Mouse (Mus musculus) MEL (cell line): ENCODE measurements around the gene Kcnn1. TPM values are rescaled to one million over a fixed set of nuclear protein-coding genes. Genes with fewer than 3 reads are reported as not detected.

Experiments used
- DNase-seq: peaks from one replicate; pipeline ENCODE4 v3.0.0; 2011; ENCODE audit warnings: low read depth, low spot score
- H3K27ac ChIP-seq: 2 replicates; pipeline ENCODE4 v1.5.1; 2012; ENCODE audit warnings: low read depth, mild to moderate bottlenecking, control low read depth, low read length, moderate library complexity; ENCODE audit not compliant: control insufficient read depth
- H3K27me3 ChIP-seq, 2 experiments: fragments of 150-350 bp in 1 of 2; sonication (generic) in 1 of 2; 2 replicates each; pipeline ENCODE4 v1.6.1; 2012; ENCODE audit warnings: low read length in 2 of 2, mild to moderate bottlenecking in 2 of 2, improper control_type of control experiment in 1 of 2, moderate library complexity in 1 of 2; ENCODE audit not compliant: insufficient read depth in 2 of 2, control insufficient read depth in 1 of 2
- H3K36me3 ChIP-seq, 2 experiments: 2 replicates each; pipeline ENCODE4 v1.6.1; 2012 to 2014; ENCODE audit warnings: low read length in 2 of 2, improper control_type of control experiment in 1 of 2, inconsistent platforms in 1 of 2, mild to moderate bottlenecking in 1 of 2; ENCODE audit not compliant: insufficient read depth in 2 of 2, control insufficient read depth in 1 of 2
- H3K4me1 ChIP-seq, 2 experiments: fragments of 150-350 bp in 1 of 2; sonication (generic) in 1 of 2; 2 replicates each; pipeline ENCODE4 v1.6.1; 2012; ENCODE audit warnings: low read length in 2 of 2, improper control_type of control experiment in 1 of 2, mild to moderate bottlenecking in 1 of 2; ENCODE audit not compliant: insufficient read depth in 2 of 2, control insufficient read depth in 1 of 2
- H3K4me3 ChIP-seq, 2 experiments: fragments of 150-350 bp in 1 of 2; sonication (generic) in 1 of 2; 2 replicates each; pipeline ENCODE4 v1.5.1; 2012; ENCODE audit warnings: low read depth in 2 of 2, low read length in 2 of 2, mild to moderate bottlenecking in 2 of 2, moderate library complexity in 2 of 2, control low read depth in 1 of 2, improper control_type of control experiment in 1 of 2; ENCODE audit not compliant: control insufficient read depth in 1 of 2, insufficient read depth in 1 of 2
- H3K79me2 ChIP-seq: 2 replicates; pipeline ENCODE4 v1.6.1; 2012; ENCODE audit warnings: mild to moderate bottlenecking, low read length, moderate library complexity; ENCODE audit not compliant: control insufficient read depth, poor library complexity, insufficient read depth
- H3K9ac ChIP-seq: 2 replicates; pipeline ENCODE4 v1.6.1; 2012; ENCODE audit warnings: low read depth, mild to moderate bottlenecking, control low read depth, low read length, moderate library complexity; ENCODE audit not compliant: control insufficient read depth, poor library complexity, severe bottlenecking
- H3K9me3 ChIP-seq: fragments of 150-350 bp; sonication (generic); replicated peaks from 2 replicates; pipeline ENCODE4 v1.6.1; 2012; ENCODE audit warnings: mild to moderate bottlenecking, low read length, improper control_type of control experiment, moderate library complexity; ENCODE audit not compliant: insufficient read depth
- E2F4 ChIP-seq: IDR thresholded peaks from 2 replicates; pipeline ENCODE4 v1.6.1; 2011; ENCODE audit warnings: low read depth, low read length, improper control_type of control experiment, borderline replicate concordance
- ELF1 ChIP-seq: IDR thresholded peaks from 2 replicates; pipeline ENCODE4 v1.6.1; 2014; ENCODE audit warnings: low read depth, mild to moderate bottlenecking, inconsistent platforms, low read length, improper control_type of control experiment, moderate library complexity
- EP300 ChIP-seq, 2 experiments: IDR thresholded peaks; 2 replicates each; pipeline ENCODE4 v1.6.1; 2011; ENCODE audit warnings: improper control_type of control experiment in 2 of 2, low read length in 2 of 2, low read depth in 1 of 2, mild to moderate bottlenecking in 1 of 2
- ETS1 ChIP-seq: IDR thresholded peaks from 2 replicates; pipeline ENCODE4 v1.6.1; 2012; ENCODE audit warnings: low read depth, mild to moderate bottlenecking, inconsistent platforms, low read length, improper control_type of control experiment, moderate library complexity
- GABPA ChIP-seq: IDR thresholded peaks from 2 replicates; pipeline ENCODE4 v1.6.1; 2012; ENCODE audit warnings: low read depth, mild to moderate bottlenecking, inconsistent platforms, low read length, improper control_type of control experiment, moderate library complexity
- GATA1 ChIP-seq: IDR thresholded peaks from 2 replicates; pipeline ENCODE4 v1.6.1; 2011; ENCODE audit warnings: low read depth, low read length, improper control_type of control experiment
- HCFC1 ChIP-seq: IDR thresholded peaks from 2 replicates; pipeline ENCODE4 v1.6.1; 2012; ENCODE audit warnings: low read depth, mild to moderate bottlenecking, inconsistent platforms, low read length, improper control_type of control experiment, moderate library complexity
- MAX ChIP-seq: IDR thresholded peaks from 2 replicates; pipeline ENCODE4 v1.6.1; 2011; ENCODE audit warnings: low read length, improper control_type of control experiment
- MAZ ChIP-seq: IDR thresholded peaks from 2 replicates; pipeline ENCODE4 v1.6.1; 2012; ENCODE audit warnings: low read depth, mild to moderate bottlenecking, inconsistent platforms, low read length, improper control_type of control experiment
- MYB ChIP-seq: IDR thresholded peaks from 2 replicates; pipeline ENCODE4 v1.6.1; 2011; ENCODE audit warnings: mild to moderate bottlenecking, low read depth, low read length, improper control_type of control experiment
- MYC ChIP-seq: IDR thresholded peaks from 2 replicates; pipeline ENCODE4 v1.6.1; 2011; ENCODE audit warnings: low read depth, mild to moderate bottlenecking, low read length, improper control_type of control experiment, moderate library complexity
- NRF1 ChIP-seq: IDR thresholded peaks from 2 replicates; pipeline ENCODE4 v1.6.1; 2014; ENCODE audit warnings: low read depth, mild to moderate bottlenecking, inconsistent platforms, low read length, improper control_type of control experiment, moderate library complexity; ENCODE audit not compliant: poor library complexity, insufficient read depth, severe bottlenecking
- POLR2A ChIP-seq, 2 experiments: IDR thresholded peaks; 2 replicates each; pipeline ENCODE4 v1.6.1; 2011 to 2012; ENCODE audit warnings: low read length in 2 of 2, mild to moderate bottlenecking in 2 of 2, control low read depth in 1 of 2, improper control_type of control experiment in 1 of 2, low read depth in 1 of 2, moderate library complexity in 1 of 2; ENCODE audit not compliant: control insufficient read depth in 1 of 2, insufficient read depth in 1 of 2, poor library complexity in 1 of 2
- POLR2AphosphoS2 ChIP-seq: IDR thresholded peaks from 2 replicates; pipeline ENCODE4 v1.6.1; 2011; ENCODE audit warnings: low read length, improper control_type of control experiment
- SIN3A ChIP-seq: IDR thresholded peaks from 2 replicates; pipeline ENCODE4 v1.6.1; 2012; ENCODE audit warnings: low read length, improper control_type of control experiment, inconsistent platforms
- SMC3 ChIP-seq: IDR thresholded peaks from 2 replicates; pipeline ENCODE4 v1.6.1; 2011; ENCODE audit warnings: low read depth, low read length, improper control_type of control experiment
- TAL1 ChIP-seq: IDR thresholded peaks from 2 replicates; pipeline ENCODE4 v1.6.1; 2012; ENCODE audit warnings: mild to moderate bottlenecking, inconsistent platforms, low read length, moderate library complexity, mixed read lengths
- TCF12 ChIP-seq: IDR thresholded peaks from 2 replicates; pipeline ENCODE4 v1.6.1; 2014; ENCODE audit warnings: low read depth, mild to moderate bottlenecking, inconsistent platforms, low read length, improper control_type of control experiment, moderate library complexity
- UBTF ChIP-seq: IDR thresholded peaks from 2 replicates; pipeline ENCODE4 v1.6.1; 2012; ENCODE audit warnings: low read depth, mild to moderate bottlenecking, inconsistent platforms, low read length, improper control_type of control experiment, moderate library complexity, borderline replicate concordance; ENCODE audit not compliant: insufficient read depth
- ZC3H11A ChIP-seq: IDR thresholded peaks from 2 replicates; pipeline ENCODE4 v1.6.1; 2012; ENCODE audit warnings: low read depth, mild to moderate bottlenecking, inconsistent platforms, low read length, improper control_type of control experiment
- ZKSCAN1 ChIP-seq: IDR thresholded peaks from 2 replicates; pipeline ENCODE4 v1.6.1; 2012; ENCODE audit warnings: low read depth, mild to moderate bottlenecking, inconsistent platforms, low read length, improper control_type of control experiment, moderate library complexity
- ZNF384 ChIP-seq: IDR thresholded peaks from 2 replicates; pipeline ENCODE4 v1.6.1; 2012; ENCODE audit warnings: low read depth, mild to moderate bottlenecking, inconsistent platforms, low read length, improper control_type of control experiment
- polyA plus RNA-seq, 2 experiments: library from polyadenylated mRNA; stranded (reverse) in 1 of 2; unstranded in 1 of 2; fragments of >175 nt in 1 of 2; fragments of >200 nt in 1 of 2; gene quantifications; 2 replicates each; pipeline versions ENCODE4 v1.2.1 to v1.2.4; 2012; ENCODE audit warnings: low replicate concordance in 2 of 2, low read depth in 1 of 2; ENCODE audit not compliant: insufficient read length in 2 of 2, insufficient read depth in 1 of 2, missing spikeins in 1 of 2
- total RNA-seq: library from RNA; depleted of rRNA; stranded (reverse); fragments of 300-350 nt; gene quantifications from 2 replicates; pipeline ENCODE4 v1.2.3, GENCODE M21; 2012

Kcnn1 gene
- total and polyA plus RNA-seq, 3 experiments: 8.9 to 10.7 TPM; not detected in 1

GRCm38 (mm10) chr8:70899226-70899625 lies 36.2 kb upstream of the Kcnn1 start:
- Histone ChIP-seq H3K27ac (peak overlapping the region; percentile 62), H3K9ac (peak overlapping the region; percentile 93), H3K27me3 (no peaks in the 10 kb centered on the region), H3K9me3 (no peaks in the 10 kb centered on the region), H3K4me3 (no peak overlapping the region; a peak in 1 of 4 replicates), H3K4me1 (peaks cover 4 to 13% of the 10 kb centered on the region in 2 experiments; a peak in 3 of 4 replicates), H3K36me3 (peaks cover 7 to 17% of the 10 kb centered on the region in 2 experiments; a peak in 3 of 4 replicates), H3K79me2 (peaks cover 19% of the 10 kb centered on the region)
- peak; percentile 72 for DNase-seq
- TF ChIP-seq TCF12: no peak
- peak in 1 of 2 experiments; percentile 37; a peak in 1 of 4 replicates for TF ChIP-seq EP300 (IDR thresholded peaks at IDR 0.05; ENCODE audit: low read depth in 1 of 2, low read length in 2 of 2)

GRCm38 (mm10) chr8:70898661-70899198 lies 35.7 kb upstream of the Kcnn1 start:
- no peaks in the 10 kb centered on the region for H3K9me3 ChIP-seq
- peaks cover 4 to 11% of the 10 kb centered on the region in 2 experiments; a peak in 3 of 4 replicates for H3K4me1 ChIP-seq
- no peaks in the 10 kb centered on the region for H3K27me3 ChIP-seq
- peak overlapping the region; percentile 93 for H3K9ac ChIP-seq
- H3K36me3 ChIP-seq: peaks cover 7 to 17% of the 10 kb centered on the region in 2 experiments; a peak in 3 of 4 replicates
- H3K4me3 ChIP-seq: peak overlapping the region; percentile 74 to 85
- H3K79me2 ChIP-seq: peaks cover 19% of the 10 kb centered on the region
- DNase-seq: peak; percentile 62
- TF ChIP-seq ELF1 (peak; percentile 41; the same call in 1 of the 2 replicates), MYC (no peak)
- TF ChIP-seq, all 39 proteins: peak for 1
- H3K27ac ChIP-seq: peak overlapping the region; percentile 62

DNA sequence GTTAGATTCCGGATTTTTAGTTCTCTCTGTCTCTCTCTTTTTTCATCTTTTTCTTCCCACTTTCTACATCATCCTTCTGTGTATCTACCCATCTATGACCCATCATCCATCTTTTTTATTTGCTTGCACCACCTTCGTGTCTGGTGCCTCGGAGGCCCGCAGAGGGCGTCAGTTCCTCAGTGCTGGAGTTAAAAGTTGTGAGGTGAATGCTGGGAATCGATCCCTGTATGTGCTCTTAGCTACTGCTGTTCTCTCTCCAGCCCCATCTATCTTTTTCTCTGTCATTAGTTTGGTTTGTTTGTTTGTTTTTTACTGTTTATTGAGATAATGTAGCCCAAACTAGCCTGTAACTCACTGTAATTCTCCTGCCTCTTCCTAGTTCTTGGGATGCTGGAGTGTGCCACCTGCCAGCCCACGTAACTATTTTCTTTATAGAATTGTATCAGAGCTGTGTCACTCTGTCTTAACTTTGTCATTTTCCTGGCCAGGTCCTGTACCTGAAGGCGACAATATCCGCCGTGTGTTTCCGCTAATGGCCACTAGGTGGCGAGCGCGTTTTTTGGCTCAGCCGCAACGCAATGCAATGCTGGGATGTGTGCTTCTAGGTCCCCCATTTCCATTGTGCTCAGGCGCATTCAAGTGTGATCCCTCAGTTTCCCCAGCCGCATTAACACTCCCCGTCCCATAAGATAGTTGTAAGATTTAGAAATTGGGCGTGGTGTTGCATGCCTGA lies 34.8 kb upstream of the Kcnn1 start:
- Histone ChIP-seq H3K9me3 (no peaks in the 10 kb centered on the region), H3K4me3 (peak overlapping the region; percentile 74 to 85), H3K27ac (peak overlapping the region; percentile 91), H3K9ac (peak overlapping the region; percentile 93), H3K4me1 (peaks cover 4 to 11% of the 10 kb centered on the region in 2 experiments; a peak in 3 of 4 replicates), H3K79me2 (peaks cover 19% of the 10 kb centered on the region), H3K36me3 (peaks cover 7 to 17% of the 10 kb centered on the region in 2 experiments; a peak in 3 of 4 replicates), H3K27me3 (no peaks in the 10 kb centered on the region)
- DNase-seq: peak; percentile 91
- TF ChIP-seq SIN3A: peak; percentile 52
- no peak for TF ChIP-seq GATA1
- TF ChIP-seq SMC3: peak; percentile 68
- TF ChIP-seq NRF1: no peak; the same call in 1 of the 2 replicates
- TF ChIP-seq ZNF384: no peak
- no peak for TF ChIP-seq ETS1
- TF ChIP-seq EP300 (IDR thresholded peaks at IDR 0.05; ENCODE audit: low read depth in 1 of 2, low read length in 2 of 2): no peak
- no peak; the same call in 1 of the 2 replicates for TF ChIP-seq MAX
- TF ChIP-seq ELF1: 0 out of 2 replicates have a peak, but pooled peaks have one; percentile 9
- TF ChIP-seq MAZ: no peak
- TF ChIP-seq POLR2AphosphoS2: no peak; the same call in none of the 2 replicates
- no peak for TF ChIP-seq HCFC1
- TF ChIP-seq TAL1: no peak
- TF ChIP-seq ZC3H11A: peak; percentile 41
- TF ChIP-seq ZKSCAN1: no peak
- TF ChIP-seq MYB: no peak
- no peak for TF ChIP-seq UBTF
- TF ChIP-seq E2F4: no peak
- no peak; a peak in 1 of 4 replicates for TF ChIP-seq POLR2A (IDR thresholded peaks at IDR 0.05; ENCODE audit: control insufficient read depth in 1 of 2, insufficient read depth in 1 of 2, low read depth in 1 of 2, low read length in 2 of 2, poor library complexity in 1 of 2)
- 0 out of 2 replicates have a peak, but pooled peaks have one; percentile 4 for TF ChIP-seq TCF12
- no peak for TF ChIP-seq GABPA
